Comparison of ENCODE assay signal across 19 mouse cellular contexts in the genomic region with DNA sequence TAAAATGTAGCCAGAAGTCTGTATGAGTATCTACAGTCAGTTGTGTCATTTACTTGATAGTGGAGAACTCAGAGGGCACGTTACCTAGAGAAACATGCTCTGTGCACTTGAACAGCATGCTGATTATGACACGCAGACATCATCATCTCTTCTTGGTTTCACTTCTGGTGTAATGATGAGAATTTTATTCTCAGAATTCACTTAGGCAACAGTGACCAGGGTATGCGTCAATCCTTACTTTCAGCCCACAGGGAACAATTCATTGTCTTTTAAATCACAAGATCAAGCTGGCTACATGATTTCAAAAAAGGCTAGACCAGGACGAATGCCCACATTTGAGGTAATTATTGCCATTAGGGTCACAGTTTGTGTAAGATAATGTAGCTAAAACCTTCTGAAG. TPM values are rescaled to one million over a fixed set of nuclear protein-coding genes. Genes with fewer than 3 reads are reported as not detected.
"Had no signal": no experiment of that assay in that cellular context is flagged by ENCODE, and none has a peak within 500 bp of the region (broad histone marks: within the 10 kb centered on the region; RNA-seq: fewer than 3 reads in every experiment).

No protein-coding gene starts in this region.

- H3K27me3 ChIP-seq: kidney, embryonic 15.5 days; limb, embryonic 12.5 days; limb, embryonic 15.5 days; liver, embryonic 12.5 days; liver, embryonic 15.5 days had no signal

- DNase-seq: kidney, adult 8-10 months; kidney, postnatal 10 days; kidney, postnatal 36 days; layer of hippocampus, postnatal 36 days; left cerebral cortex, postnatal 4 days; lung, embryonic 14.5 days; lung, postnatal 10 days; lung, postnatal 36 days; midbrain, embryonic 14.5 days; thymus, adult 18-20 months; thymus, postnatal 36 days had no signal

- ATAC-seq: liver, embryonic 12.5 days had no signal

- H3K4me3 ChIP-seq: kidney, embryonic 15.5 days; left cerebral cortex, adult 2 months; limb, embryonic 12.5 days; limb, embryonic 15.5 days; liver, embryonic 12.5 days; liver, embryonic 15.5 days had no signal

- H3K4me2 ChIP-seq: kidney, embryonic 15.5 days; limb, embryonic 12.5 days; limb, embryonic 15.5 days; liver, embryonic 12.5 days; liver, embryonic 15.5 days; lung, embryonic 14.5 days; midbrain, embryonic 11.5 days had no signal

- H3K9me3 ChIP-seq: kidney, embryonic 15.5 days; limb, embryonic 12.5 days; limb, embryonic 15.5 days; liver, embryonic 12.5 days; liver, embryonic 15.5 days had no signal

- H3K9ac ChIP-seq: kidney, embryonic 15.5 days; limb, embryonic 12.5 days; limb, embryonic 15.5 days; liver, embryonic 12.5 days; liver, embryonic 15.5 days; lung, embryonic 14.5 days had no signal

- H3K4me1 ChIP-seq: kidney, embryonic 15.5 days; liver, embryonic 15.5 days had no signal

- H3K27ac ChIP-seq: kidney, embryonic 15.5 days; left cerebral cortex, adult 2 months; limb, embryonic 12.5 days; limb, embryonic 15.5 days; liver, embryonic 12.5 days; liver, embryonic 15.5 days had no signal

RNA-seq across cellular contexts. Expression of gene Clec2l, which starts 27.7 kb away (rescaled TPM):
- total RNA-seq: megakaryocyte-erythroid progenitor cell, adult 5-6 weeks had no signal

RNA-seq across cellular contexts. Expression of gene Klrg2, which starts 53.6 kb away (rescaled TPM):
- total RNA-seq: megakaryocyte-erythroid progenitor cell, adult 5-6 weeks had no signal
